Mouse (Mus musculus) MEL (cell line): ENCODE measurements at regions not wholly inside any gene's neighbourhood (a gene's known extent, or its start where the extent isn't known, plus 50 kb on each side); places are given as distances from the start of the nearest gene placed in this dataset.

Experiments used
- EP300 ChIP-seq, 2 experiments: IDR thresholded peaks; 2 replicates each; pipeline ENCODE4 v1.6.1; 2011; ENCODE audit warnings: improper control_type of control experiment in 2 of 2, low read length in 2 of 2, low read depth in 1 of 2, mild to moderate bottlenecking in 1 of 2
- JUND ChIP-seq: IDR thresholded peaks from 2 replicates; pipeline ENCODE4 v1.6.1; 2011; ENCODE audit warnings: low read depth, mild to moderate bottlenecking, improper control_type of control experiment, low read length
- POLR2A ChIP-seq, 2 experiments: IDR thresholded peaks; 2 replicates each; pipeline ENCODE4 v1.6.1; 2011 to 2012; ENCODE audit warnings: low read length in 2 of 2, mild to moderate bottlenecking in 2 of 2, control low read depth in 1 of 2, improper control_type of control experiment in 1 of 2, low read depth in 1 of 2, moderate library complexity in 1 of 2; ENCODE audit not compliant: control insufficient read depth in 1 of 2, insufficient read depth in 1 of 2, poor library complexity in 1 of 2

GRCm38 (mm10) chr9:43537121-43537520 lies 206.7 kb upstream of the Nectin1 start:
- TF ChIP-seq EP300 (IDR thresholded peaks at IDR 0.05; ENCODE audit: low read depth in 1 of 2, low read length in 2 of 2) (no peak), POLR2A (IDR thresholded peaks at IDR 0.05; ENCODE audit: control insufficient read depth in 1 of 2, insufficient read depth in 1 of 2, low read depth in 1 of 2, low read length in 2 of 2, poor library complexity in 1 of 2) (no peak), JUND (no peak)
